Mouse (Mus musculus): Measurements from ENCODE around the gene Bik. TPM values are rescaled to one million over a fixed set of nuclear protein-coding genes. Genes with fewer than 3 reads are reported as not detected.

Bik gene
- polyA plus RNA-seq, 1 experiment from 2014 or later = 0.84 TPM

GRCm38 (mm10) chr15:83583419-83584156, 56.9 kb downstream of the Bik start:
- no peak for ATAC-seq (ENCODE audit: low FRiP score)
- Histone ChIP-seq H3K4me1 (replicated peaks; ENCODE audit: control insufficient read depth, insufficient read depth, low read length) (no peaks in the 10 kb centered on the region), H3K4me2 (replicated peaks) (no peak overlapping the region), H3K36me3 (replicated peaks; ENCODE audit: control insufficient read depth, insufficient read depth) (peaks cover 99% of the 10 kb centered on the region), H3K4me3 (replicated peaks; ENCODE audit: low read length) (no peak overlapping the region), H3K9ac (no peak overlapping the region), H3K27me3 (ENCODE audit: control insufficient read depth, insufficient read depth, low read length) (no peaks in the 10 kb centered on the region), H3K27ac (no peak overlapping the region), H3K9me3 (ENCODE audit: control insufficient read depth, low read length) (peaks cover 8% of the 10 kb centered on the region; the same call in 1 of the 2 replicates)
- 68% methylated on average over 8 of the region's 8 CpGs for WGBS
- DNase-seq (ENCODE audit: low spot score) = no peak

GRCm38 (mm10) chr15:83584741-83585220, 58.1 kb downstream of the Bik start:
- H3K9ac ChIP-seq = no peak overlapping the region
- H3K36me3 ChIP-seq (replicated peaks; ENCODE audit: control insufficient read depth, insufficient read depth) = peaks cover 87% of the 10 kb centered on the region
- WGBS = 95% methylated on average over 6 of the region's 6 CpGs
- no peak overlapping the region for H3K27ac ChIP-seq
- H3K4me3 ChIP-seq (replicated peaks; ENCODE audit: low read length) = no peak overlapping the region
- H3K27me3 ChIP-seq (ENCODE audit: control insufficient read depth, insufficient read depth, low read length) = no peaks in the 10 kb centered on the region
- H3K4me1 ChIP-seq (replicated peaks; ENCODE audit: control insufficient read depth, insufficient read depth, low read length) = no peaks in the 10 kb centered on the region
- DNase-seq (ENCODE audit: low spot score) (no peak), ATAC-seq (ENCODE audit: low FRiP score) (no peak)
- H3K4me2 ChIP-seq (replicated peaks) = no peak overlapping the region
- peaks cover 8% of the 10 kb centered on the region; the same call in 1 of the 2 replicates for H3K9me3 ChIP-seq (ENCODE audit: control insufficient read depth, low read length)

DNA sequence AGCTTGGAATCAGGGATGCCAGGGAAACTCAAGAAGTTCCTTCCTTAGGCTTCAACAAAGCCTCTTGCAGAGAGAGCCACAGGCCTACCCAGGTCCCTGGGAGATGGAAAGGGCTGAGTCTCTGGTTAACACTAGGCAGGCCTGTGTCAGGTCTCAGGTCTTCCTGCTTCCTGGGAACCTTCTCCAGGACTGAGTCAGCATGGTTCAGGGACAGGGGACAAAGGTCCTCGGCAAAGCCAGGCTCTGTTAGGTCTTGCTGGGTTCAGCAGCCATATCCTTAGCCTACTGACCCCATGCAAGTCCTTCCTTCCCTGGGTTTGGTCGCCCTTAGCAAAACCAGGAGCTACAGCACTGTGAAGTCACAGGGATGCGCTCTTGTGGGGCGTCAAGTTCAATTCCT, 64.2 kb downstream of the Bik start:
- Histone ChIP-seq H3K4me2 (replicated peaks) (no peak overlapping the region), H3K36me3 (replicated peaks; ENCODE audit: control insufficient read depth, insufficient read depth) (peaks cover 26% of the 10 kb centered on the region), H3K27me3 (ENCODE audit: control insufficient read depth, insufficient read depth, low read length) (no peaks in the 10 kb centered on the region), H3K9ac (no peak overlapping the region), H3K4me3 (replicated peaks; ENCODE audit: low read length) (no peak overlapping the region), H3K9me3 (ENCODE audit: control insufficient read depth, low read length) (peaks cover 7% of the 10 kb centered on the region; the same call in 1 of the 2 replicates), H3K4me1 (replicated peaks; ENCODE audit: control insufficient read depth, insufficient read depth, low read length) (peaks cover 13% of the 10 kb centered on the region), H3K27ac (no peak overlapping the region)
- WGBS = 93% methylated on average over 4 of the region's 4 CpGs
- ATAC-seq (ENCODE audit: low FRiP score) (no peak), DNase-seq (ENCODE audit: low spot score) (no peak)

DNA sequence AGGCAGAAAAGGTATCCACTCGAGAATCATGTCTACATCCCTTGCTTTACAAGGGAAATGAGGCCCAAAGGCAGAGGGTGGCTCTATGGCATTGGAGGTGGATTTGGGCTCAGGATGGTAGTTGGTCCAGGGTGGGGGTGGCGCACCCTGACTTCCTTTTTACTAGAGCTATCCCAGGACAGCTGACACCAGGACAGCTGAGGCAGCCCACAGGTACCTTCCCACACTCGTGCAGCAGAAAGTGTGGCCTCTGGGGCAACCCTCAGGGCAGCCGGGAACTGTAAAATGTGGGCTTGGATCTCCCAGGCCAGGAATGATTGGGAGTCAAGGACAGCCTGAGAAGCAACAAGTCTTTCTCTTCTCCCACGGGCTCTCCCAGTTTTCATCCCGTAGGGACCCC, 65.1 kb downstream of the Bik start:
- Histone ChIP-seq H3K4me2 (replicated peaks) (no peak overlapping the region), H3K36me3 (replicated peaks; ENCODE audit: control insufficient read depth, insufficient read depth) (peaks cover 17% of the 10 kb centered on the region), H3K4me3 (replicated peaks; ENCODE audit: low read length) (no peak overlapping the region), H3K9ac (no peak overlapping the region), H3K9me3 (ENCODE audit: control insufficient read depth, low read length) (no peaks in the 10 kb centered on the region), H3K4me1 (replicated peaks; ENCODE audit: control insufficient read depth, insufficient read depth, low read length) (peaks cover 13% of the 10 kb centered on the region), H3K27me3 (ENCODE audit: control insufficient read depth, insufficient read depth, low read length) (no peaks in the 10 kb centered on the region), H3K27ac (no peak overlapping the region)
- ATAC-seq (ENCODE audit: low FRiP score) (no peak), DNase-seq (ENCODE audit: low spot score) (no peak)
- WGBS = 86% methylated on average over 6 of the region's 6 CpGs

- no peak for DNase-seq (ENCODE audit: low spot score)
- 83% methylated on average over 8 of the region's 8 CpGs for WGBS
- Histone ChIP-seq H3K9ac (0 out of 2 replicates have a peak overlapping the region, but pooled peaks have one; percentile 83), H3K36me3 (replicated peaks; ENCODE audit: control insufficient read depth, insufficient read depth) (peaks cover 9% of the 10 kb centered on the region; the same call in 1 of the 2 replicates), H3K9me3 (ENCODE audit: control insufficient read depth, low read length) (no peaks in the 10 kb centered on the region), H3K4me2 (replicated peaks) (peak overlapping the region; percentile 75; the same call in 1 of the 2 replicates), H3K27ac (no peak overlapping the region), H3K27me3 (ENCODE audit: control insufficient read depth, insufficient read depth, low read length) (no peaks in the 10 kb centered on the region), H3K4me1 (replicated peaks; ENCODE audit: control insufficient read depth, insufficient read depth, low read length) (peaks cover 13% of the 10 kb centered on the region), H3K4me3 (replicated peaks; ENCODE audit: low read length) (no peak overlapping the region)
- no peak for ATAC-seq (ENCODE audit: low FRiP score)
Observed at GRCm38 (mm10) chr15:83592260-83593188, 65.9 kb downstream of the Bik start.

- peaks cover 4% of the 10 kb centered on the region; the same call in 1 of the 2 replicates for H3K36me3 ChIP-seq (replicated peaks; ENCODE audit: control insufficient read depth, insufficient read depth)
- no peak overlapping the region for H3K27ac ChIP-seq
Observed at GRCm38 (mm10) chr15:83593189-83593585, 66.5 kb downstream of the Bik start.

DNA sequence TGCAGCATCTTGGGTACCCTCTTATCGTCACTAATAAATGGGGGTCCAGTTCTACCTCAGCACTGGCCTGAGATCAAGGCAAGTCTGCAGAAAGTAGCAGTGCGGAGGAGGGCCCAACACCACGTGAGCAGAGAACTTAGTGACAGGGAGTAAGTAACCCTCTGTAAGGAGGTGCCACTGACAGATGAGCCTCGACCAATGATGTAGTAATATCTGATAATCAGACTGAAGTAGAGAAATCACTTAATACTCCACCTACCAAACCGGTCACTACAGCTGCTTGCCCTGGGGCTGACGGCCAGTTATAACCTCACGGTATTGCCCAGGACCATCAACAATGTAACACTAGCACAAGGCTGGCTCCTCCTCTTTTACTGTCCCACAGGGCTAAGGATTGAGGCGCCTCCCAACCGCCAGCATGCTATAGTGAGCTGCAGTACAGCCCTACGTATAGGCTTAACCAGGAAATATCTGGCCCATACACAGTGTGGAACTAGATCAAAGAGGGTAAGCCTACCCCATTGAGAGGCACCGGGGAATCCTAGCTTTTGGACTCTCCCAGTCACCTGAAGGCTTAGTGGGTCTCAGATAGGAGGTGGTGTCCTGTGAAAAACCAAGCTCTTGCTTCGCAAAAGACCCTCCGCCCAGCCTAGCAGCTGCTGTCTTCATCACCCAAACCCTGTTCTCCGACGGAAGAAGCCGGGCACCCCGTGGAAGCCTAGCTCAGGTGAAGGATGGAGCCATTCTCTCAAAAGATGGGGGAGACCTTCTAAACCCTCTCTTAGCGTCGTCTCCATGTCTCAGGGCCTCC, 67.2 kb downstream of the Bik start:
- Histone ChIP-seq H3K4me3 (replicated peaks; ENCODE audit: low read length) (peak overlapping the region; percentile 79), H3K27me3 (ENCODE audit: control insufficient read depth, insufficient read depth, low read length) (no peaks in the 10 kb centered on the region), H3K9ac (peak overlapping the region; percentile 83), H3K36me3 (replicated peaks; ENCODE audit: control insufficient read depth, insufficient read depth) (no peaks in the 10 kb centered on the region), H3K4me1 (replicated peaks; ENCODE audit: control insufficient read depth, insufficient read depth, low read length) (peaks cover 13% of the 10 kb centered on the region), H3K9me3 (ENCODE audit: control insufficient read depth, low read length) (no peaks in the 10 kb centered on the region), H3K4me2 (replicated peaks) (peak overlapping the region; percentile 75), H3K27ac (peak overlapping the region; percentile 71; the same call in 1 of the 2 replicates)
- WGBS = 11% methylated on average over 19 of the region's 19 CpGs
- no peak for DNase-seq (ENCODE audit: low spot score)
- ATAC-seq (ENCODE audit: low FRiP score) = peak; percentile 36; the same call in 1 of the 2 replicates

More at GRCm38 (mm10) chr15:83593189-83593585, 66.5 kb downstream of the Bik start:
- peak overlapping the region; percentile 75 for H3K4me2 ChIP-seq (replicated peaks)
- ATAC-seq (ENCODE audit: low FRiP score) = no peak
- H3K27me3 ChIP-seq (ENCODE audit: control insufficient read depth, insufficient read depth, low read length) = no peaks in the 10 kb centered on the region
- no peaks in the 10 kb centered on the region for H3K9me3 ChIP-seq (ENCODE audit: control insufficient read depth, low read length)
- no peak overlapping the region for H3K4me3 ChIP-seq (replicated peaks; ENCODE audit: low read length)
- H3K4me1 ChIP-seq (replicated peaks; ENCODE audit: control insufficient read depth, insufficient read depth, low read length) = peaks cover 13% of the 10 kb centered on the region
- H3K9ac ChIP-seq = peak overlapping the region; percentile 83
- DNase-seq (ENCODE audit: low spot score) = no peak

All from hindbrain, embryonic 14.5 days (tissue).